Mouse (Mus musculus): ENCODE results near the gene Tbccd1. TPM values are rescaled to one million over a fixed set of nuclear protein-coding genes. Genes with fewer than 3 reads are reported as not detected.
A peak's percentile ranks its signal among the peaks of the same experiment; 100 is the strongest.

Gene Tbccd1
- polyA plus RNA-seq, 1 experiment from 2014 or later: 37.9 TPM

- no peak; the same call in 1 of the 2 replicates for ATAC-seq (replicated peaks; ENCODE audit: insufficient number of reproducible peaks, low FRiP score, low TSS enrichment, low read depth)
- DNase-seq (ENCODE audit: low spot score): no peak
- H3K27ac ChIP-seq (replicated peaks; ENCODE audit: low read depth, low read length): no peak within 1 kb of the TSS
- H3K27me3 ChIP-seq (ENCODE audit: control insufficient read depth, insufficient read depth, low read length): no peaks in the 10 kb centered on the region
- WGBS: 90% methylated on average over 11 of the region's 11 CpGs
- no peaks in the 10 kb centered on the region for H3K9me3 ChIP-seq (replicated peaks; ENCODE audit: control insufficient read depth, low read length)
- H3K36me3 ChIP-seq (replicated peaks; ENCODE audit: control insufficient read depth, insufficient read depth, low read depth, low read length): no peaks in the 10 kb centered on the region
- no peak within 1 kb of the TSS for H3K4me2 ChIP-seq (ENCODE audit: low read depth, low read length)
- no peak within 1 kb of the TSS for H3K9ac ChIP-seq (replicated peaks; ENCODE audit: low read length)
- H3K4me1 ChIP-seq (ENCODE audit: control insufficient read depth, insufficient read depth, low read length): no peaks in the 10 kb centered on the region
- H3K4me3 ChIP-seq (ENCODE audit: low read depth, low read length): no peak within 1 kb of the TSS
These were observed 33.4 kb upstream of the Tbccd1 start, which contains the start of gene Ahsg for GRCm38 (mm10) chr16:22890683-22891510. Gene Ahsg, plus strand, starts transcription at chr16:22891277.

GRCm38 (mm10) chr16:22889716-22890115 is 32.2 kb upstream of the Tbccd1 start:
- 92% methylated on average over 8 of the region's 8 CpGs for WGBS
- no peak overlapping the region for H3K27ac ChIP-seq (replicated peaks; ENCODE audit: low read depth, low read length)
- H3K36me3 ChIP-seq (replicated peaks; ENCODE audit: control insufficient read depth, insufficient read depth, low read depth, low read length): no peaks in the 10 kb centered on the region
- no peaks in the 10 kb centered on the region for H3K4me1 ChIP-seq (ENCODE audit: control insufficient read depth, insufficient read depth, low read length)
- H3K9ac ChIP-seq (replicated peaks; ENCODE audit: low read length): no peak overlapping the region
- no peak overlapping the region for H3K4me2 ChIP-seq (ENCODE audit: low read depth, low read length)
- no peaks in the 10 kb centered on the region for H3K9me3 ChIP-seq (replicated peaks; ENCODE audit: control insufficient read depth, low read length)
- DNase-seq (ENCODE audit: low spot score) (no peak), ATAC-seq (replicated peaks; ENCODE audit: insufficient number of reproducible peaks, low FRiP score, low TSS enrichment, low read depth) (no peak)
- H3K4me3 ChIP-seq (ENCODE audit: low read depth, low read length): no peak overlapping the region
- no peaks in the 10 kb centered on the region for H3K27me3 ChIP-seq (ENCODE audit: control insufficient read depth, insufficient read depth, low read length)

GRCm38 (mm10) chr16:22888835-22889234 is 31.4 kb upstream of the Tbccd1 start:
- H3K27ac ChIP-seq (replicated peaks; ENCODE audit: low read depth, low read length): no peak overlapping the region
- ATAC-seq (replicated peaks; ENCODE audit: insufficient number of reproducible peaks, low FRiP score, low TSS enrichment, low read depth): no peak

GRCm38 (mm10) chr16:22886726-22887125 is 29.3 kb upstream of the Tbccd1 start:
- no peak for DNase-seq (ENCODE audit: low spot score)
- ATAC-seq (replicated peaks; ENCODE audit: insufficient number of reproducible peaks, low FRiP score, low TSS enrichment, low read depth): no peak
- H3K27ac ChIP-seq (replicated peaks; ENCODE audit: low read depth, low read length): no peak overlapping the region
- H3K4me2 ChIP-seq (ENCODE audit: low read depth, low read length): no peak overlapping the region
- 87% methylated on average over 3 of the region's 3 CpGs for WGBS
- H3K27me3 ChIP-seq (ENCODE audit: control insufficient read depth, insufficient read depth, low read length): no peaks in the 10 kb centered on the region; the same call in 1 of the 2 replicates
- no peaks in the 10 kb centered on the region for H3K36me3 ChIP-seq (replicated peaks; ENCODE audit: control insufficient read depth, insufficient read depth, low read depth, low read length)
- no peaks in the 10 kb centered on the region for H3K9me3 ChIP-seq (replicated peaks; ENCODE audit: control insufficient read depth, low read length)
- no peaks in the 10 kb centered on the region for H3K4me1 ChIP-seq (ENCODE audit: control insufficient read depth, insufficient read depth, low read length)
- no peak overlapping the region for H3K9ac ChIP-seq (replicated peaks; ENCODE audit: low read length)
- no peak overlapping the region for H3K4me3 ChIP-seq (ENCODE audit: low read depth, low read length)

More at GRCm38 (mm10) chr16:22888835-22889234, 31.4 kb upstream of the Tbccd1 start:
- DNase-seq (ENCODE audit: low spot score): no peak
- Histone ChIP-seq H3K9ac (replicated peaks; ENCODE audit: low read length) (no peak overlapping the region), H3K27me3 (ENCODE audit: control insufficient read depth, insufficient read depth, low read length) (no peaks in the 10 kb centered on the region; the same call in 1 of the 2 replicates), H3K36me3 (replicated peaks; ENCODE audit: control insufficient read depth, insufficient read depth, low read depth, low read length) (no peaks in the 10 kb centered on the region), H3K4me3 (ENCODE audit: low read depth, low read length) (no peak overlapping the region), H3K4me2 (ENCODE audit: low read depth, low read length) (no peak overlapping the region), H3K4me1 (ENCODE audit: control insufficient read depth, insufficient read depth, low read length) (no peaks in the 10 kb centered on the region), H3K9me3 (replicated peaks; ENCODE audit: control insufficient read depth, low read length) (no peaks in the 10 kb centered on the region)
- WGBS: 76% methylated on average over 4 of the region's 4 CpGs

GRCm38 (mm10) chr16:22885356-22885755 is 27.9 kb upstream of the Tbccd1 start:
- H3K36me3 ChIP-seq (replicated peaks; ENCODE audit: control insufficient read depth, insufficient read depth, low read depth, low read length): no peaks in the 10 kb centered on the region
- H3K27me3 ChIP-seq (ENCODE audit: control insufficient read depth, insufficient read depth, low read length): no peaks in the 10 kb centered on the region; the same call in 1 of the 2 replicates
- no peaks in the 10 kb centered on the region for H3K9me3 ChIP-seq (replicated peaks; ENCODE audit: control insufficient read depth, low read length)
- no peak overlapping the region for H3K4me3 ChIP-seq (ENCODE audit: low read depth, low read length)
- no peak overlapping the region for H3K9ac ChIP-seq (replicated peaks; ENCODE audit: low read length)
- ATAC-seq (replicated peaks; ENCODE audit: insufficient number of reproducible peaks, low FRiP score, low TSS enrichment, low read depth): no peak
- H3K4me2 ChIP-seq (ENCODE audit: low read depth, low read length): no peak overlapping the region
- WGBS: 50% methylated on average over 4 of the region's 4 CpGs
- no peaks in the 10 kb centered on the region for H3K4me1 ChIP-seq (ENCODE audit: control insufficient read depth, insufficient read depth, low read length)
- H3K27ac ChIP-seq (replicated peaks; ENCODE audit: low read depth, low read length): no peak overlapping the region
- DNase-seq (ENCODE audit: low spot score): peak; percentile 18

- ATAC-seq (replicated peaks; ENCODE audit: insufficient number of reproducible peaks, low FRiP score, low TSS enrichment, low read depth) (no peak), DNase-seq (ENCODE audit: low spot score) (no peak)
- Histone ChIP-seq H3K4me2 (ENCODE audit: low read depth, low read length) (no peak overlapping the region), H3K36me3 (replicated peaks; ENCODE audit: control insufficient read depth, insufficient read depth, low read depth, low read length) (no peaks in the 10 kb centered on the region), H3K27me3 (ENCODE audit: control insufficient read depth, insufficient read depth, low read length) (no peaks in the 10 kb centered on the region; the same call in 1 of the 2 replicates), H3K27ac (replicated peaks; ENCODE audit: low read depth, low read length) (no peak overlapping the region), H3K4me1 (ENCODE audit: control insufficient read depth, insufficient read depth, low read length) (no peaks in the 10 kb centered on the region), H3K9me3 (replicated peaks; ENCODE audit: control insufficient read depth, low read length) (no peaks in the 10 kb centered on the region), H3K4me3 (ENCODE audit: low read depth, low read length) (no peak overlapping the region), H3K9ac (replicated peaks; ENCODE audit: low read length) (no peak overlapping the region)
- WGBS: 78% methylated on average over 5 of the region's 5 CpGs
These were observed 26.0 kb upstream of the Tbccd1 start for GRCm38 (mm10) chr16:22883441-22883840.

GRCm38 (mm10) chr16:22881487-22881886 is 24.0 kb upstream of the Tbccd1 start:
- no peak overlapping the region for H3K9ac ChIP-seq (replicated peaks; ENCODE audit: low read length)
- ATAC-seq (replicated peaks; ENCODE audit: insufficient number of reproducible peaks, low FRiP score, low TSS enrichment, low read depth) (no peak), DNase-seq (ENCODE audit: low spot score) (no peak)
- no peaks in the 10 kb centered on the region for H3K9me3 ChIP-seq (replicated peaks; ENCODE audit: control insufficient read depth, low read length)
- no peaks in the 10 kb centered on the region for H3K4me1 ChIP-seq (ENCODE audit: control insufficient read depth, insufficient read depth, low read length)
- WGBS: 73% methylated on average over 4 of the region's 4 CpGs
- H3K4me3 ChIP-seq (ENCODE audit: low read depth, low read length): no peak overlapping the region
- H3K27ac ChIP-seq (replicated peaks; ENCODE audit: low read depth, low read length): no peak overlapping the region
- no peaks in the 10 kb centered on the region for H3K36me3 ChIP-seq (replicated peaks; ENCODE audit: control insufficient read depth, insufficient read depth, low read depth, low read length)
- H3K4me2 ChIP-seq (ENCODE audit: low read depth, low read length): no peak overlapping the region
- H3K27me3 ChIP-seq (ENCODE audit: control insufficient read depth, insufficient read depth, low read length): no peaks in the 10 kb centered on the region; the same call in 1 of the 2 replicates

GRCm38 (mm10) chr16:22880900-22881299 is 23.4 kb upstream of the Tbccd1 start:
- ATAC-seq (replicated peaks; ENCODE audit: insufficient number of reproducible peaks, low FRiP score, low TSS enrichment, low read depth): peak; percentile 55; the same call in 1 of the 2 replicates
- Histone ChIP-seq H3K9ac (replicated peaks; ENCODE audit: low read length) (no peak overlapping the region), H3K27me3 (ENCODE audit: control insufficient read depth, insufficient read depth, low read length) (no peaks in the 10 kb centered on the region; the same call in 1 of the 2 replicates), H3K27ac (replicated peaks; ENCODE audit: low read depth, low read length) (no peak overlapping the region), H3K4me2 (ENCODE audit: low read depth, low read length) (no peak overlapping the region), H3K4me3 (ENCODE audit: low read depth, low read length) (no peak overlapping the region), H3K9me3 (replicated peaks; ENCODE audit: control insufficient read depth, low read length) (no peaks in the 10 kb centered on the region), H3K36me3 (replicated peaks; ENCODE audit: control insufficient read depth, insufficient read depth, low read depth, low read length) (no peaks in the 10 kb centered on the region), H3K4me1 (ENCODE audit: control insufficient read depth, insufficient read depth, low read length) (no peaks in the 10 kb centered on the region)
- 7% methylated on average over 6 of the region's 6 CpGs for WGBS
- DNase-seq (ENCODE audit: low spot score): peak; percentile 87

All from embryonic facial prominence, embryonic 11.5 days (tissue).